ENCODE assay signal across 24 mouse cellular contexts in the genomic region with DNA sequence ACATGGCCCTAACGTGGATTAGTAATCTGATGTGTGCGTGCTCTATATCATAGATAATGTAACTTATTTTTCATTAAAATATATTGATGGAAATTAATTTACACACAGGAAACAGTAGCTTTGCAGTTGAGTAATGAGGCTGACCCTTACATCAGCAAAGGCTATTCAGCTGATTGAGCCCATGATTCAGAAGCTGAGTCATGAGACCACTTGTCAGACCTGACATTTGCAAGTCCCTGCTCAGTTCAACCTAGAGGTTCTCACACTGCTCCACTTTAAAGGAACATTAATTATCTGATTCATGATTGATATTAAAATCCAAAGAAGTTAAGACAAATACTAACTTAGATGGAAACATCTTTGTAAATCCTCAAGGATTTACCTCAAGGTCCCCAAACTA.
"Had no signal": no experiment of that assay in that cellular context is flagged by ENCODE, and none has a peak within 500 bp of the region (broad histone marks: within the 10 kb centered on the region; RNA-seq: fewer than 3 reads in every experiment).

No protein-coding gene starts in this region.

- H3K36me3 ChIP-seq: limb, embryonic 12.5 days; limb, embryonic 15.5 days; midbrain, embryonic 12.5 days; midbrain, embryonic 15.5 days; neural tube, embryonic 12.5 days; neural tube, embryonic 15.5 days had no signal

- H3K27ac ChIP-seq: kidney, postnatal 0 days; layer of hippocampus, adult 2 months; limb, embryonic 12.5 days; limb, embryonic 15.5 days; liver, embryonic 14.5 days; macrophage; midbrain, embryonic 12.5 days; midbrain, embryonic 15.5 days; neural tube, embryonic 12.5 days; neural tube, embryonic 15.5 days; stomach, postnatal 0 days had no signal

- DNase-seq: kidney, postnatal 25 days; layer of hippocampus, adult 9-11 months; layer of hippocampus, postnatal 36 days; left cerebral cortex, postnatal 4 days; liver, postnatal 0 days; lung, embryonic 14.5 days; right cerebral cortex, adult 18-20 months; right cerebral cortex, postnatal 14 days; right cerebral cortex, postnatal 4 days; thymus, adult 2 months; thymus, postnatal 14 days; thymus, postnatal 4 days had no signal

- ATAC-seq: liver, postnatal 0 days; lung, postnatal 0 days; midbrain, embryonic 15.5 days had no signal

- H3K27me3 ChIP-seq: limb, embryonic 12.5 days; limb, embryonic 15.5 days; midbrain, embryonic 12.5 days; midbrain, embryonic 15.5 days; neural tube, embryonic 12.5 days; neural tube, embryonic 15.5 days had no signal

- H3K4me3 ChIP-seq: layer of hippocampus, adult 2 months; limb, embryonic 12.5 days; limb, embryonic 15.5 days; midbrain, embryonic 12.5 days; midbrain, embryonic 15.5 days; neural tube, embryonic 12.5 days; neural tube, embryonic 15.5 days had no signal

- H3K4me1 ChIP-seq: limb, embryonic 12.5 days; limb, embryonic 15.5 days; midbrain, embryonic 12.5 days; midbrain, embryonic 15.5 days; neural tube, embryonic 12.5 days; neural tube, embryonic 15.5 days had no signal

- H3K9me3 ChIP-seq: limb, embryonic 12.5 days; limb, embryonic 15.5 days; midbrain, embryonic 12.5 days; midbrain, embryonic 15.5 days; neural tube, embryonic 12.5 days; neural tube, embryonic 15.5 days had no signal
